Mouse (Mus musculus) midbrain, embryonic 16.5 days (tissue): ENCODE results near the gene Efcab10. TPM values are rescaled to one million over a fixed set of nuclear protein-coding genes. Genes with fewer than 3 reads are reported as not detected.

Experiments used
- polyA plus RNA-seq: library from polyadenylated mRNA; unstranded; fragments of >200 nt; fragmentation: Nextera tagmentation; extraction: Ambion mirVana; gene quantifications from 2 replicates; pipeline ENCODE4 v1.2.1, GENCODE M21; 2015

The Efcab10 gene
- polyA plus RNA-seq, 1 experiment from 2014 or later: 2.7 TPM

Other genes with a start within 250 kb of the Efcab10 start
- gene Atxn7l1, start 247.2 kb upstream of the Efcab10 start, polyA plus RNA-seq: 21.3 and 25.0 TPM in 2 replicates
- gene Twistnb, start 34.8 kb downstream of the Efcab10 start, polyA plus RNA-seq: 46.6 and 51.6 TPM in 2 replicates